Mouse (Mus musculus) adrenal gland, adult (tissue): Measurements from ENCODE around the gene Enthd1.
"Not testable (repeated sequence)": the region's sequence is repeated elsewhere in the genome, so short reads cannot be mapped to it uniquely, and the experiment has no call there.

ENCODE experiments used
- DNase-seq, 2 experiments: peaks; one replicate each; pipeline ENCODE4 v3.0.0; 2022 to 2023; ENCODE audit warnings: low spot score in 1 of 2; ENCODE audit not compliant: inconsistent age in 2 of 2

The Enthd1 gene

DNA sequence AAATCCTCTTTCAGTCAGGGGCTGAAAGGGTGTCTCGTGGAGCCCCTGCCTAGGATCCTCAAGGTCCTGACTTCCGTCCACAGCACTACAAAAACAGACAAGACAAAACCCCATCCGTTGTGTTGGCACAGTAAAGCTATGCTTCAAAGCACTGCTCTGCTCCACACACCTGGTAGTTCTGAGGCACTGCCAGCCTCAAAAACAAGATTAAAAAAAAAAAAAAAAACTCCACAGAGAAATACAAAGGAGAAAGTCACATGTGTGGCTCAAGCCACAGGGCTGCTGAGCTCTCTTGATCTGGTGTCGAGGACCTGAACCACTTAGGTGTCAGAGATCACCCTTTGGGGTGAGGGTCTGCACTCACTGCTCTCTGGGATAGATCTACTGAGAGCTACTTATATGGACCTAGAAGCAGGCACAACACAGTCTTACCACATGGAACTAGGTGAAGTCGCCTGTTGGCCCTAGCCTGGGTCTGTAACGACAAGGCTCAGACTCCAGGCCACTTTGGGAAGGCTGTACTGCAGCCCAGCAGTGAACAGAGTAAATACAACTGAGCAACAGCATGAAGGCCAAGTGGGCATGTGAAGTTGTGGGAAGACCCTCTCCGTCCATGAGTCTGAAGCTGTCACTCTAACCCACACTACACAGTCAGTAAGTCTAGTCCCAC lies 26.1 kb downstream of the Enthd1 start:
- DNase-seq = no peak

DNA sequence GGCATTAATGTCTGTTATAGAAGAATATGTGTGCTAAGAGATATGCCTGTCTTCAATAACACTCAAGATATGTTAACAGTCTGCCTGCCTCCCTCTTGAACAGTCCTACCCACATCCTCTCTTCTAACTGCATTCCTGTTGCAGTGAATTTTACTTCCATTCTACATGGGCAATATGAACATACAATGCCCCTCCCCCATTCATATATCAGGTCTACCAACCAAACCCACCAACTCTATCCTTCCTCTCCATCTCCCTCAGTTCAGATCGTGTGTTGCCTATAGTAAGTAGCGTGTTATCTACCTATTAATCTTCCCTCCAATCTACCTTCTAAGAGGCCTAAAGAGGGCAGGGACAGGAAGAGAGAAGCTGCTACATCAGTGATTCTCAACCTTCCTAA lies 26.9 kb downstream of the Enthd1 start:
- DNase-seq = no peak

GRCm38 (mm10) chr15:80536051-80536450 lies 28.9 kb downstream of the Enthd1 start:
- no peak for DNase-seq

DNA sequence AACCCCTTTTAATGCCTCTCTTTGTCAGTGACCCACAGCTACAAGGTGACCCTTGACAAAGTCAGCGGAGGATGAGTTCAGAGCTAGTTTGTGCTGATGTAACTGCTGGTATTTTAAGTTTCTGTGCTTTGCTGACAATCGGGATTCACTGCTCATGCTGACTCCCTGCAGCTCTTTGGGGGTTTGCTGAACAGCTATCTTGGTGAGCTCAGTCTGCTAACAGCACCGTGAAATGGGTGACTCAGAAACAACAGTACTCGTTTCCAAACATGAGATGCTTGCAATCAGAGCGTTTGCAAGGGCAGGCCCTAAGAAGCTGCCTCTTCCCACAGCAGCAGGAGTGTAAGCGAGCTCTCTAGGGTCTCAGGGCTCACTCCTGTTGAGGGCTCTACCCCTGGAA lies 31.7 kb downstream of the Enthd1 start:
- no peak for DNase-seq

GRCm38 (mm10) chr15:80532281-80533072 lies 32.5 kb downstream of the Enthd1 start:
- DNase-seq = no peak

GRCm38 (mm10) chr15:80531026-80531425 lies 33.9 kb downstream of the Enthd1 start:
- no peak for DNase-seq

GRCm38 (mm10) chr15:80529955-80530869 lies 34.7 kb downstream of the Enthd1 start:
- no peak for DNase-seq

DNA sequence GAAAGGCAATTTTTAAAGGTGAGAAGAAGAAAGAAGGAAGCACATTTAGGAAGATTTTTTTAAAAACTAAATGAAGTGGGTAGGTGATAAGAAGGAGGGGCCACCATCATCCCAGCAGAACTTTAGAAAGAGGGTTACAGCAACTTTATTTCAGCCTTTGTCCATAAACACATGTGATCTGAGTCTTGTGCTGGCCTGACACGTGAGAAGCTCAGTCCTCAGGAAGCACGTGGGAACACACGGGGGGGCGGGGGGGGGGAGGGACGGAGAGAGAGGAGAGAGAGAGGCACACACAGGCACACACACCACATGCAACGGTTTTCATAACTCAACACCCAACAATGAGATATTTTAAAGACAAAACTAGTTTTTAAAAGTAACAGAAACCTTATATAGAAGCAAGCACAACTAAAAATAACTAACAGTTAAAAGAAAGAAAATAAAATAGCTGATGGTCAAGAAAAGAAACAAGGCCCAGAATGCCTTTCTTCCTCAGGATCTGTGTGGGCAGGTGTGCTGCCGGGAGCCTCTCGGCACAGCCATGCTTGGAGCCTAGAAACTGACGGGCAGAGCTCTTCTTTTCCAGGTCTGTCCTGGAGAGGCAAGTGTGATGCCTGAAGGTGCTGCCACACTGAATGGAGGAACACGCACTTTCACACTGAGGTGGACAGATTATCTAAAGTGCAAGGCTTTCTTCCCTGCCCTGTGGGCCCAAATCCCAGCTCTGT lies 43.1 kb downstream of the Enthd1 start:
- peak in 1 of 2 experiments; percentile 35 for DNase-seq

DNA sequence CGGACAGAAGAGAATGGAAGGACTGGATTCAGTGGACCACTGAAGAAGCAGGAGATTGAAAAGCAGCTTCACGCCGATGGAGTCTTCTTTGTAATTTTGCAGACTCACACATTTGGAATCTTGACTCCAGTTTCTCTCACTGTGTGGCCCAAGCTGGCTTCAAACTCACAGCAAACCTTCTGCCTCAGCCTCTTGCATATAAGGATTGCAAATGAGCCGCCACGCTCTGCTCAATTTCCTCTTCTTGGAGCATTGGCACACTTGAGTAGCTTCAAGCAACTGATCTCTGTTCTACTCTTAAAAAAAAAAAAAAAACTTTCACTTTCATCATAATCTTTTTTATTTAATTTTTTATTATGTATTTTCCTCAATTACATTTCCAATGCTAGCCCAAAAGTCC lies 45.0 kb downstream of the Enthd1 start:
- DNase-seq = no peak

DNA sequence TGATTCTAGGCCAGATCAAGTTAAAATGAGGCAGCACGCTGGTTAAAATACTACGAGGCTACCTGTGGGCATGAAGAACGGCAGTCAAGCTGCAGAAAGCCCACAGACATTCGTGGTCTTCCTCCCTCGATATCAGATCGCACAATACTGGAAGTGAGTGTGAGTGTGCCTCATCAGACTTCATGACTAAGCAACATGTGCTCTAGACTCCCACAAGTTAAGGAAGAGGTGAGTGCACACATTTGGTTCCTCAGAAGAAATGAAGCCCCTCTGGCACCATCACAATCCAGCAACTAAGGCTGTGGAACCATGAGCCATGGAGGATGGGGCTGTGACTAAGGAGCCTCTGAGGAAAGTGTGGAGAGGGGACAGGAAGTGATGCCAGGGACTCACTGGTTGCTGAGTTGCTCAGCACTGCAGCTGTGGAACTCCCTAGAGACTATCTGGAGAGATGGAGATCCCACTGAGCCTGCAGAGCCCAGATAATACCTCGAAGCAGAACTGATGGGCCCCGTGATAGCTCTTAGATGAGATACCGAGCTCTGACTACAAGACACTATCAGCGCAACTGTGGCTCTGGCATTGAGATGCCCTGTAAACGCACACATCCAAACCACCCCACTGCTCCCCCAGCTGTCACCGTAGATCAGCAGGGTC lies 46.3 kb downstream of the Enthd1 start:
- DNase-seq = no peak

DNA sequence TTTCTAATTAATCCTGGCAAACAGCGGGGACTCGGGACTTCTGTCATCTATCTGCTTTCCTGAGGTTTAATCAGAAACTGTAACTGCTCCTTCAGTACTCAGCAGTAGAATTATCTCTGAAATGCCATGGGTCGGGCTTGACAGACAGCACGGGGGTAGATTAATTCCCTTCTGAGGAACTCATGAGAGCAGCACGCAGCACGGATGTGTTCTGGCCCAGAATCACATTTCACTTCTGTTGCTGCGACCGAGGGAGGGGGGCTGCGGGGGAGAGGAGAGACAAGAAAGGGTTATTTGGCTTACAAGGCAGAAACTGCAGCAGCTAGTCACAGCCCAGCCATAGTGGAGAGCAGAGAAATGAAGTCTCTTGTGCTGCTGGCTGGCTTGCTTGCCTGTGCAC lies 47.0 kb downstream of the Enthd1 start:
- DNase-seq = no peak

DNA sequence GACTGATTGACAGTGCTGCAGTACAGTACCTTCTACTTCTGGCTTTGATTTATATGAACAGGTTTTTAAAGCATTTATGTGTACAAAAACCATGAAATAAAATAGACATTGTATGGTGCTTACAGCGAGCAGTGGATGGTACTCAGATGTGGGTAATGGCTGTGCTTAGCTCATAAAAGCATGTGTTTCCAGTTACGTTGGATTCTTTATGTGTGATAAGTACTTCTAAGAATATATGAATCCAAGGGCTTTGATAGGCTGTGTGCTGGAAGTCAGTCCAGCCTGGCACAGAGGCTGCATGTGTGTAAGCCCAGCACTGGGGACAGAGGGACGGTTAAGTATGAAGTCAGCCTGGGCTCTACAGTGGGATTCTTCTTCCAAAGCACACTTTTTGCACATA lies 48.4 kb downstream of the Enthd1 start:
- DNase-seq = no peak

- no peak for DNase-seq
Measured at GRCm38 (mm10) chr15:80505086-80505485, 59.9 kb downstream of the Enthd1 start.

DNA sequence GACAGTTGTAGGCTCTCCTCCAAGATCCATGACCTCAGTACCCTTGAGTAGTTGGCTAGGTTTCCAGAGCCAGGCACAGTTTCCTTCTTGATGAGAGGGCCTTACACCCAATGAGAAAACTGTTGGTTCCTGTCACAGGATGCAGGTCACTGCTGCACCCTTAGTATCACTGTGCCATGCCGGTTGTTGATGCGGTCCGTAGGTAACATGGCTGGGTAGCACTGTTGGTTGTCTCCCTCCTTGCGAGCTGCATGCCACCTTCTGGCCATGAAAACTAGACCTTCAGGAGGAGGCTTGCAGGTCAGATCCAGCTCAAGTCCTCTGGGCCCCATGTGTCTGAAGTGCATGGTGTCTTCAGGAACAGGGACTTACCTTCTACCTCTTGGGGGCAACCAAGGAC lies 61.8 kb downstream of the Enthd1 start:
- DNase-seq = peak in 1 of 2 experiments; percentile 33

DNA sequence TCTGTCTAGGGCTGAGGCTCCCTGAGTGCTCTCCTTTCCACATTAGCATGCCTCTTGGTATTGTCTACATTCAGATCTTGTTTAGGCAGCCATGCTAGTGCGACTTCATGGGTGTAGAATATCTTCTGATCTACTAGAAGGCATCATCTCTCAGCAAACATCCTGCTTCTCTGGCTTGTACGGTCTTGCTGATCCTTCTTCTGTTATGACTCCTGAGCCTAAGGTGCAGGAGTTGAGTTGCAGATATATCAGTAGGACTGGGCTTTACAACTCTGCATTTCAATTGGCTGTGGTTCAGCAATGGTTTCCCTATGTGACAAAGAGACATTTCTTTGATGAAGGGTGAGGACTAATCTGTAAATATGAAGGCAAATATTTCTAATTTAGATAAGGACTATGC lies 62.2 kb downstream of the Enthd1 start:
- DNase-seq = no peak

GRCm38 (mm10) chr15:80501106-80502096 lies 63.6 kb downstream of the Enthd1 start:
- no peak for DNase-seq

GRCm38 (mm10) chr15:80500426-80500825 lies 64.5 kb downstream of the Enthd1 start:
- DNase-seq = no peak

- DNase-seq = not testable (repeated sequence)
Measured at GRCm38 (mm10) chr15:80497733-80498132, 67.2 kb downstream of the Enthd1 start.

DNA sequence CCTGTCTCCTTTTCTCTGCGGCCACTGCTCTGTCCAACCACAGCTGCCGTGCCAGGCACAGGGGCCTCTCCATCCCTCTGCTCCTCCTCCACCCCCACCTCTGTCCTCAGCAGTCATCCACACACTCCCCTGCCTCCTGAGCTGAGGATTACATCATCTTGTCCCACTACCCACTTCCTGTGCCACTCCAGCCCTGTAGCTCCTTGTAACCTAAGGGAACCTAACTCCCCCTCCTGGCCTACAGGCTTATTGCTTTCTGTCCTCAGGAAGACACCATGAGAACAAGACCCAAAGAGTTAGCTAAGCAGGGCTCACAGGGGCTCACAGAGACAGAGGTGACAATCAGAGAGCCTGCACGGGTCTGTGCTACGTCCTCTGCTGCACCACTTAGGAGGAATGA lies 73.5 kb downstream of the Enthd1 start:
- DNase-seq = no peak
